Mouse (Mus musculus): ENCODE results near the gene Naa38. TPM values are rescaled to one million over a fixed set of nuclear protein-coding genes. Genes with fewer than 3 reads are reported as not detected.
A peak's percentile ranks its signal among the peaks of the same experiment; 100 is the strongest.

Gene Naa38
- polyA plus RNA-seq, 1 experiment = 180 TPM

GRCm38 (mm10) chr11:69411073-69411535 is 15.8 kb downstream of the Naa38 start:
- DNase-seq (ENCODE audit: low read depth, low spot score) = no peak
- WGBS = under 1% methylated on average over 26 of the region's 26 CpGs

- WGBS = 1% methylated on average over 39 of the region's 39 CpGs
- DNase-seq (ENCODE audit: low read depth, low spot score) = no peak
Measured at GRCm38 (mm10) chr11:69411538-69412203, 16.4 kb downstream of the Naa38 start.

GRCm38 (mm10) chr11:69412548-69412947 is 17.3 kb downstream of the Naa38 start:
- 75% methylated on average over 7 of the region's 7 CpGs for WGBS
- DNase-seq (ENCODE audit: low read depth, low spot score) = no peak

- 26% methylated on average over 12 of the region's 12 CpGs for WGBS
- no peak for DNase-seq (ENCODE audit: low read depth, low spot score)
Measured at GRCm38 (mm10) chr11:69413221-69414181, 18.2 kb downstream of the Naa38 start, which contains the start of gene Kdm6b. Gene Kdm6b, minus strand, starts transcription at chr11:69413675.

- DNase-seq (ENCODE audit: low read depth, low spot score) = no peak
- WGBS = 22% methylated on average over 4 of the region's 4 CpGs
Measured at GRCm38 (mm10) chr11:69414421-69415326, 19.4 kb downstream of the Naa38 start.

- DNase-seq (ENCODE audit: low read depth, low spot score) = no peak
- 1% methylated on average over 3 of the region's 3 CpGs for WGBS
Measured at GRCm38 (mm10) chr11:69415327-69415667, 20.0 kb downstream of the Naa38 start.

- 1% methylated on average over 17 of the region's 25 CpGs for WGBS
- DNase-seq (ENCODE audit: low read depth, low spot score) = no peak
Measured at GRCm38 (mm10) chr11:69415668-69416451, 20.6 kb downstream of the Naa38 start.

- 2% methylated on average over 4 of the region's 4 CpGs for WGBS
- no peak for DNase-seq (ENCODE audit: low read depth, low spot score)
Measured at GRCm38 (mm10) chr11:69416509-69416908, 21.2 kb downstream of the Naa38 start.

GRCm38 (mm10) chr11:69416921-69417448 is 21.7 kb downstream of the Naa38 start:
- no peak for DNase-seq (ENCODE audit: low read depth, low spot score)

GRCm38 (mm10) chr11:69417449-69418384 is 22.4 kb downstream of the Naa38 start:
- DNase-seq (ENCODE audit: low read depth, low spot score) = peak; percentile 96
- under 1% methylated on average over 39 of the region's 39 CpGs for WGBS

More at GRCm38 (mm10) chr11:69416921-69417448, 21.7 kb downstream of the Naa38 start:
- 8% methylated on average over 8 of the region's 8 CpGs for WGBS

- DNase-seq (ENCODE audit: low read depth, low spot score) = peak; percentile 99
Measured at GRCm38 (mm10) chr11:69418481-69419442, 23.5 kb downstream of the Naa38 start.

GRCm38 (mm10) chr11:69419443-69419812 is 24.1 kb downstream of the Naa38 start:
- no peak for DNase-seq (ENCODE audit: low read depth, low spot score)

More at GRCm38 (mm10) chr11:69418481-69419442, 23.5 kb downstream of the Naa38 start:
- WGBS = under 1% methylated on average over 42 of the region's 45 CpGs

GRCm38 (mm10) chr11:69419813-69420553 is 24.7 kb downstream of the Naa38 start:
- WGBS = 1% methylated on average over 31 of the region's 31 CpGs
- no peak for DNase-seq (ENCODE audit: low read depth, low spot score)

More at GRCm38 (mm10) chr11:69419443-69419812, 24.1 kb downstream of the Naa38 start:
- under 1% methylated on average over 19 of the region's 19 CpGs for WGBS

- WGBS = 24% methylated on average over 10 of the region's 10 CpGs
- DNase-seq (ENCODE audit: low read depth, low spot score) = no peak
Measured at GRCm38 (mm10) chr11:69420554-69421000, 25.3 kb downstream of the Naa38 start.

- WGBS = 42% methylated on average over 25 of the region's 25 CpGs
Measured at GRCm38 (mm10) chr11:69421131-69421977, 26.1 kb downstream of the Naa38 start.

More at GRCm38 (mm10) chr11:69421131-69421977, 26.1 kb downstream of the Naa38 start:
- no peak for DNase-seq (ENCODE audit: low read depth, low spot score)

Measured in large intestine, adult 2 months (tissue).